Mouse (Mus musculus) spleen, adult 2 months (tissue): ENCODE measurements around the gene Ifit3b.

Source experiments
- CTCF ChIP-seq: fragments of 200-500 bp; IDR thresholded peaks from 2 replicates; pipeline ENCODE4 v1.5.1; 2011; ENCODE audit warnings: mild to moderate bottlenecking, inconsistent platforms; ENCODE audit not compliant: insufficient read depth, insufficient read length, insufficient replicate concordance; ENCODE audit errors: extremely low read depth
- POLR2A ChIP-seq: fragments of 200-500 bp; IDR thresholded peaks from 2 replicates; pipeline ENCODE4 v1.6.1; 2011; ENCODE audit warnings: low read depth, low read length, inconsistent platforms

DNA sequence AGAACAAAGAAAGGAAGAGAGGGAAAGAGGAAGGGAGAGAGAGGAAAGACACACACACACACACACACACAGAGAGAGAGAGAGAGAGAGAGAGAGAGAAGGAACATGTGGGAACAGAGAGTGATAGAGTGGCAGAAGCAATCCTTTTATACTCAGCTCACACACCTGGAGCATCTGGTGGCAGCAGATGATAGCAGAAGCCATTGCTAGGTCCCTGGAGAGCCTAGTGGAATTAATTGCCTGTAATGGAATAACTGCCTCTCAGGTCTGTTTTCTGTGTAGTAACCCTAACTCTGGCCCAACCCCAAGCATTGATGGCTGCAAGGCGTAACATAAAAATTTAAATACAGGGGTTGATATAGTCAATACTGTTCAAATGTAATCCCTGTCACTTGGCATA, 36.7 kb upstream of the Ifit3b start:
- TF ChIP-seq POLR2A (no peak), CTCF (no peak)
